Comparison of ENCODE assay signal across 16 mouse cellular contexts in the genomic region with DNA sequence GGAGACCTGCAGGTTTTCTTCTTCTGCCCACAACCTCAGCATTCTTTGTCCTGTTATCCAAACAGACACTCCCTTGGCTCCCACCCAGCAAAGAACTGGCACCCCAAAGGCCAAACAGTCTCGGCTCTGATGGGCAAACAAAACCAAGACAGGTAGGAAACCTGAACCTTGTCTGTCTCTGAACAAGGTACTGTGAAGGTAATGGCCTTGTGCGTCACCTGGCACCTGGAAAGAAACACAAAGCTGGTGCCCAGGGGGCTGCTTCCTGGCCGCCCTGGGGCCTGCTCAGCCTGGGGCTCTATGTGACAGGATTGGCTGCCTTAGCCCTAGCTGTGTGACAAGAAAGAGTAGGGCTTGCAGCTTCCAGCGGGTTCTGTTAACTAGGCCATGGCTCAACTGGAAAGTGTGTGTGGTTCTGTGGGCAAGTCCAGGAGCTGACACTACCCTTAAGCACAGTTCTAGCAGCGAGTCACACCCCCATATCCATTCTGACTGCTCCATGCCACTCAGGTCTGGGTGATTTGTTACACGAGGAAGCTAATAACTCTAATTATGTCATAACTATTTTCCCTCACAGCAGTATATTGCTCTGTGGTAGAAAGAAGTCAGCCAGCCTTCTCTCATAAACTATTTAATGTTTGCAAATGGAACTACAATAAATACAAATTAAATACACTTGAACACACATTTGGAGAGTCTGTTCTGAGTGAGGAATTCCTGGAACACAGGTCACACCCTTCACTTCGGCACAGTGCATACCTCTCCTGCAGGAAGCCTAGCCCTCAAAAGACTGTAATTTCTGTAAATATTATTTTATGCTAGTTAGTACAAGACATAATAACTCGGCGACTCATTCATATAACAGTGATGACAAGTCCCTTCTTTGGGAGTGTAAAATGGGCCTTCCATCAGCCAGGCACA. TPM values are rescaled to one million over a fixed set of nuclear protein-coding genes. Genes with fewer than 3 reads are reported as not detected.
DNase-seq lines count a peak whose midpoint lies in the region; ATAC-seq lines count a peak whose summit lies in the region.
"Had no signal": no experiment of that assay in that cellular context is flagged by ENCODE, and none has a peak within 500 bp of the region (broad histone marks: within the 10 kb centered on the region; RNA-seq: fewer than 3 reads in every experiment).

No protein-coding gene starts in this region.

- peak overlapping the region; percentile 56; the same call in 1 of the 2 replicates for H3K27ac ChIP-seq in limb, embryonic 12.5 days
- no peak overlapping the region for H3K27ac ChIP-seq in limb, embryonic 10.5 days
- peak overlapping the region; percentile 44; the same call in 1 of the 2 replicates for H3K27ac ChIP-seq in limb, embryonic 13.5 days
- H3K27ac ChIP-seq: layer of hippocampus, adult 2 months; liver, embryonic 14.5 days had no signal

- H3K36me3 ChIP-seq in limb, embryonic 12.5 days, result no peaks in the 10 kb centered on the region
- no peaks in the 10 kb centered on the region for H3K36me3 ChIP-seq in limb, embryonic 10.5 days
- H3K36me3 ChIP-seq in limb, embryonic 13.5 days, result no peaks in the 10 kb centered on the region

- no peaks in the 10 kb centered on the region for H3K9me3 ChIP-seq in limb, embryonic 12.5 days
- H3K9me3 ChIP-seq in limb, embryonic 10.5 days (replicated peaks), result no peaks in the 10 kb centered on the region
- H3K9me3 ChIP-seq in limb, embryonic 13.5 days, result no peaks in the 10 kb centered on the region

- no peak overlapping the region for H3K9ac ChIP-seq in limb, embryonic 12.5 days (replicated peaks)
- no peak overlapping the region for H3K9ac ChIP-seq in limb, embryonic 13.5 days
- H3K9ac ChIP-seq: liver, embryonic 14.5 days had no signal

- ATAC-seq in limb, embryonic 12.5 days (ENCODE audit: insufficient number of reproducible peaks, insufficient read depth, low FRiP score, low TSS enrichment, low read depth), result peak; percentile 37; the same call in 1 of the 2 replicates
- peak; percentile 36; the same call in 1 of the 2 replicates for ATAC-seq in limb, embryonic 13.5 days (ENCODE audit: low FRiP score, low read depth)
- ATAC-seq: forebrain, embryonic 16.5 days had no signal

- peaks cover 15% of the 10 kb centered on the region for H3K4me1 ChIP-seq in limb, embryonic 12.5 days (replicated peaks)
- peaks cover 4% of the 10 kb centered on the region; the same call in 1 of the 2 replicates for H3K4me1 ChIP-seq in limb, embryonic 10.5 days
- H3K4me1 ChIP-seq in limb, embryonic 13.5 days, result peaks cover 16% of the 10 kb centered on the region

- no peak overlapping the region for H3K4me2 ChIP-seq in limb, embryonic 12.5 days
- no peak overlapping the region for H3K4me2 ChIP-seq in limb, embryonic 13.5 days (replicated peaks)

- WGBS in limb, embryonic 12.5 days, result 63% methylated on average over 9 of the region's 9 CpGs
- WGBS in limb, embryonic 10.5 days, result 83% methylated on average over 9 of the region's 9 CpGs
- 60% methylated on average over 9 of the region's 9 CpGs for WGBS in limb, embryonic 13.5 days

- DNase-seq in limb, embryonic 10.5 days (ENCODE audit: low spot score), result no peak
- peak; percentile 79 for DNase-seq in lung, postnatal 25 days (ENCODE audit: low spot score)
- peak; percentile 54 for DNase-seq in urinary bladder, postnatal 25 days (ENCODE audit: low spot score)
- no peak for DNase-seq in kidney, postnatal 14 days
- no peak for DNase-seq in kidney, postnatal 10 days
- DNase-seq in adrenal gland, postnatal 10 days, result no peak
- DNase-seq: gastrocnemius, postnatal 14 days; kidney, adult 11 months; thymus, postnatal 25 days had no signal

- H3K27me3 ChIP-seq in limb, embryonic 12.5 days, result no peaks in the 10 kb centered on the region
- no peaks in the 10 kb centered on the region for H3K27me3 ChIP-seq in limb, embryonic 10.5 days (ENCODE audit: low read depth, poor library complexity, severe bottlenecking)
- no peaks in the 10 kb centered on the region for H3K27me3 ChIP-seq in limb, embryonic 13.5 days

- H3K4me3 ChIP-seq in limb, embryonic 12.5 days (replicated peaks), result no peak overlapping the region
- no peak overlapping the region for H3K4me3 ChIP-seq in limb, embryonic 10.5 days
- no peak overlapping the region for H3K4me3 ChIP-seq in limb, embryonic 13.5 days
- H3K4me3 ChIP-seq: layer of hippocampus, adult 2 months had no signal

RNA-seq across cellular contexts. Expression of gene Spp2, which starts 30.7 kb away (rescaled TPM):
- polyA plus RNA-seq in limb, embryonic 12.5 days (2016; fragmentation: Nextera tagmentation; extraction: Ambion mirVana), result not detected in 2 replicates
- polyA plus RNA-seq in limb, embryonic 10.5 days (2016; fragmentation: Nextera tagmentation; extraction: Ambion mirVana), result not detected in 2 replicates
- polyA plus RNA-seq in limb, embryonic 13.5 days (2015; fragmentation: Nextera tagmentation; extraction: Ambion mirVana), result 0.54 TPM in 1 of 2 replicates, not detected in the other
- 100 to 1,000 TPM in 1 of 2 experiments, 10 to 100 TPM in 1; 42.3 to 106 TPM for total RNA-seq in adrenal gland, postnatal 10 days (2021)
- total RNA-seq: gastrocnemius, postnatal 14 days; hematopoietic stem cell, adult 5-6 weeks; layer of hippocampus, adult 2 months; MEL had no signal

Comparison
In these comparisons a context has a peak if more than half of its experiments do, and no peak if none do; other contexts are left out.
1. DNase-seq: peak in lung, postnatal 25 days (single experiment) and urinary bladder, postnatal 25 days (single experiment); none in limb, embryonic 10.5 days (single experiment), kidney, postnatal 14 days (single experiment), kidney, postnatal 10 days (single experiment) and adrenal gland, postnatal 10 days (single experiment).